Mouse (Mus musculus): Measurements from ENCODE around the gene Ccpg1.

The Ccpg1 gene

DNA sequence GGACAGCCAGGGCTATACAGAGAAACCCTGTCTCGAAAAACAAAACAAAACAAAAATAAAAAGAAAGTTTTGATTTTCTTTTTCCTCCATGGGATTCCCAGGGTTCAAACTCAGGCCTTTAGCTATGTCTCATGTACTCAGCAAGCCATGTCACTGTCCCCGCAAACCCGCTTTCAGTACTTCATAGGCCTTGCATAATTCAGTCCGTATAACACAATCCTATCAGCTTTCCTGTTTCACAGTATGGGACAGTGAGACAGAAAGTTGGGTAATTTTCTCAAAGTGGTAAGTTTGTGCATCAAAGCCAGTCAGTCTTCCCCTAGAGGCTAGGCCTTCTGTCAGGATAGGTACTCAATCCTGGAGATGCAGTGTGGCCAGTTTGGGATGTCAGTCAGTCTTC is 74.0 kb downstream of the Ccpg1 start:
- no peaks in the 10 kb centered on the region for H3K36me3 ChIP-seq (ENCODE audit: insufficient read depth, low read length)
- H3K4me3 ChIP-seq (replicated peaks; ENCODE audit: low read length) = no peak overlapping the region
- no peaks in the 10 kb centered on the region for H3K9me3 ChIP-seq (ENCODE audit: low read length)
- H3K27me3 ChIP-seq (ENCODE audit: insufficient read depth, low read length) = no peaks in the 10 kb centered on the region
- TF ChIP-seq CTCF (conservative IDR thresholded peaks at IDR 0.05; ENCODE audit: low read length) (no peak), NANOG (IDR thresholded peaks at IDR 0.05; ENCODE audit: borderline replicate concordance, low read length) (no peak), POU5F1 (IDR thresholded peaks at IDR 0.05; ENCODE audit: borderline replicate concordance, low read length) (no peak)
- H3K4me1 ChIP-seq (replicated peaks; ENCODE audit: low read depth, low read length) = peaks cover 70% of the 10 kb centered on the region

GRCm38 (mm10) chr9:73063621-73064290 is 78.5 kb downstream of the Ccpg1 start:
- Histone ChIP-seq H3K36me3 (ENCODE audit: insufficient read depth, low read length) (no peaks in the 10 kb centered on the region), H3K9me3 (ENCODE audit: low read length) (peaks cover 3% of the 10 kb centered on the region; the same call in 1 of the 2 replicates), H3K27me3 (ENCODE audit: insufficient read depth, low read length) (no peaks in the 10 kb centered on the region), H3K4me3 (replicated peaks; ENCODE audit: low read length) (peak overlapping the region; percentile 55), H3K4me1 (replicated peaks; ENCODE audit: low read depth, low read length) (peaks cover 63% of the 10 kb centered on the region)
- TF ChIP-seq CTCF (conservative IDR thresholded peaks at IDR 0.05; ENCODE audit: low read length) (no peak), POU5F1 (IDR thresholded peaks at IDR 0.05; ENCODE audit: borderline replicate concordance, low read length) (no peak), NANOG (IDR thresholded peaks at IDR 0.05; ENCODE audit: borderline replicate concordance, low read length) (no peak)

All from E14TG2a.4 (cell line).